Mouse (Mus musculus) hindbrain, postnatal 0 days (tissue): ENCODE results near the gene Mup20. TPM values are rescaled to one million over a fixed set of nuclear protein-coding genes. Genes with fewer than 3 reads are reported as not detected.
"Not testable (repeated sequence)": the region's sequence is repeated elsewhere in the genome, so short reads cannot be mapped to it uniquely, and the experiment has no call there.

ENCODE experiments used
- ATAC-seq: fragments of 200-750 bp; cut with Nextera tagmentation; 2 replicates; pipeline ENCODE4 v1.8.0; 2017; ENCODE audit warnings: mild to moderate bottlenecking, moderate TSS enrichment, moderate library complexity
- DNase-seq: peaks from one replicate; pipeline ENCODE4 v3.0.0-alpha.2; 2015; ENCODE audit warnings: low spot score
- H3K27ac ChIP-seq: fragments of 300-500 bp; sonication (generic); 2 replicates; pipeline ENCODE4 v1.5.1; 2014; ENCODE audit warnings: mild to moderate bottlenecking
- H3K27me3 ChIP-seq: fragments of 300-500 bp; sonication (generic); 2 replicates; pipeline ENCODE4 v1.6.1; 2014; ENCODE audit warnings: low read length, mixed read lengths; ENCODE audit not compliant: insufficient read depth
- H3K36me3 ChIP-seq: fragments of 300-500 bp; sonication (generic); 2 replicates; pipeline ENCODE4 v1.6.1; 2014; ENCODE audit warnings: low read length, mixed read lengths; ENCODE audit not compliant: insufficient read depth
- H3K4me1 ChIP-seq: fragments of 300-500 bp; sonication (generic); 2 replicates; pipeline ENCODE4 v1.6.1; 2014; ENCODE audit warnings: antibody characterized with exemption, low read length, mixed read lengths; ENCODE audit not compliant: insufficient read depth
- H3K4me2 ChIP-seq: fragments of 300-500 bp; sonication (generic); 2 replicates; pipeline ENCODE4 v1.6.1; 2014; ENCODE audit warnings: low read depth, mild to moderate bottlenecking, low read length, moderate library complexity, mixed read lengths
- H3K4me3 ChIP-seq: fragments of 300-500 bp; sonication (generic); 2 replicates; pipeline ENCODE4 v1.5.1; 2014; ENCODE audit warnings: low read length
- H3K9ac ChIP-seq: fragments of 300-500 bp; sonication (generic); replicated peaks from 2 replicates; pipeline ENCODE4 v1.6.1; 2014; ENCODE audit warnings: mild to moderate bottlenecking, low read length, moderate library complexity, mixed read lengths
- H3K9me3 ChIP-seq: fragments of 300-500 bp; sonication (generic); 2 replicates; pipeline ENCODE4 v1.6.1; 2016; ENCODE audit warnings: low read length, mixed read lengths
- CTCF ChIP-seq: IDR thresholded peaks from 2 replicates; pipeline ENCODE4 v1.5.1; 2016; ENCODE audit warnings: antibody characterized with exemption, control low read depth, low read depth
- WGBS: fragments of 180-500 bp; shearing (Covaris S2); extraction: QIAGEN DNeasy Blood & Tissue Kit; methylation state at CpG from one replicate; pipeline ENCODE4 v1.1.7; 2014; 5-methylcytosine and 5-hydroxymethylcytosine counted together
- polyA plus RNA-seq: library from polyadenylated mRNA; unstranded; fragments of >200 nt; fragmentation: Nextera tagmentation; extraction: Ambion mirVana; gene quantifications from 2 replicates; pipeline ENCODE4 v1.2.1, GENCODE M21; 2015
- total RNA-seq: library from RNA; depleted of rRNA; stranded (reverse); fragments of >200 nt; gene quantifications from 2 replicates; pipeline ENCODE4 v1.2.3, GENCODE M21; 2014; rRNA removed

Gene Mup20
- total RNA-seq, result not detected in 2 replicates
- not detected in 2 replicates for polyA plus RNA-seq

DNA sequence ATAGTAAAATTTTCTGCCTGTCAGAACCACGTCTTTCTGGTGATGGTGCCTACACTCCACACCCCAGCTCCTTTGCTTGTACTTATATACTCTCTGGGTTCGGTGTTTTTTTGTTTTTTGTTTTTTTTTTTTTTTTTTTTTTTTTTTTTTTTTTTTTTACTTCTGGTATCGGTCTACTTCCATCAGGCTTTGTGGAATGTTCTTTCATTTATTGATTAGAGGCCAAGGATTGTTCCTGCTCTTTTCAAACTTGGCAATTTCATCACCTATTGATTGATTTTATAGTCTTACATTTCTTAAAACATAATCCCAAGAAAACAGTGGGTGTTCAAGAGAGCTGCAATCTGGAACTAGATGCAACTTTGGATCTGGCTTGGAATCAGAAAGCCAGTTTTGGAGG lies at the start of gene Mup20:
TSS of gene Mup20 (minus strand) at position 101 of the 400 bp plus-strand sequence.
- ATAC-seq, H3K4me3 ChIP-seq, H3K9ac ChIP-seq, H3K9me3 ChIP-seq, H3K4me2 ChIP-seq, H3K4me1 ChIP-seq, H3K36me3 ChIP-seq, H3K27ac ChIP-seq, H3K27me3 ChIP-seq, DNase-seq: not testable (repeated sequence)
- 96% methylated on average over 2 of the region's 3 CpGs for WGBS

GRCm38 (mm10) chr4:62103366-62103765 lies 49.4 kb upstream of the Mup20 start:
- peak; percentile 22 for DNase-seq
- H3K9ac ChIP-seq, H3K4me2 ChIP-seq, H3K4me3 ChIP-seq, H3K27me3 ChIP-seq, ATAC-seq, H3K9me3 ChIP-seq, H3K4me1 ChIP-seq, H3K27ac ChIP-seq, H3K36me3 ChIP-seq: not testable (repeated sequence)
- TF ChIP-seq CTCF, result peak; percentile 64
- WGBS, result 90% methylated on average over 2 of the region's 2 CpGs

- WGBS, result 78% methylated on average over 2 of the region's 2 CpGs
- ATAC-seq (no peak), DNase-seq (no peak)
- Histone ChIP-seq H3K27ac (no peak overlapping the region), H3K27me3 (no peaks in the 10 kb centered on the region), H3K4me3 (no peak overlapping the region), H3K9ac (no peak overlapping the region), H3K9me3 (no peaks in the 10 kb centered on the region), H3K4me2 (no peak overlapping the region), H3K36me3 (no peaks in the 10 kb centered on the region), H3K4me1 (no peaks in the 10 kb centered on the region)
- no peak for TF ChIP-seq CTCF
These were observed 34.0 kb upstream of the Mup20 start for GRCm38 (mm10) chr4:62087953-62088352.

DNA sequence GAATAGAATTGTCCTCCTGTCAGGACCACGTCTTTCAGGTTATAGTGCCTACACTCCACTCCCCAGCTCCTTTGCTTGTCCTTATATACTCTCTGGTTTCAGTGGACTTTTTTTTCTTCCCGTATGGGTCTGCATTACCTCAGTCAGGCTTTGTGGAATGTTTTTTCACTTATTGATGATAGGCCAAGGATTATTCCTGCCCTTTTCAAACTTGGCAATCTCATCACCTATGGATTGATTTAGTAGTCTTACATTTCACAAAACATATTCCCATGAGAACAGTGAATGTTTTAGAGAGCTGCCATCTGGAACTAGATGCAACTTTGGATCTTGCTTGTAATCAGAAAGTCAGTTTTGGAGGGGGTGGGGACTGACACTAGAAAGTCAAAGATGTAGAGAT lies 33.3 kb upstream of the Mup20 start, which contains the start of gene Mup3:
TSS of gene Mup3 (minus strand) at position 102 of the 400 bp plus-strand sequence.
- WGBS, result 83% methylated on average over 2 of the region's 2 CpGs

DNA sequence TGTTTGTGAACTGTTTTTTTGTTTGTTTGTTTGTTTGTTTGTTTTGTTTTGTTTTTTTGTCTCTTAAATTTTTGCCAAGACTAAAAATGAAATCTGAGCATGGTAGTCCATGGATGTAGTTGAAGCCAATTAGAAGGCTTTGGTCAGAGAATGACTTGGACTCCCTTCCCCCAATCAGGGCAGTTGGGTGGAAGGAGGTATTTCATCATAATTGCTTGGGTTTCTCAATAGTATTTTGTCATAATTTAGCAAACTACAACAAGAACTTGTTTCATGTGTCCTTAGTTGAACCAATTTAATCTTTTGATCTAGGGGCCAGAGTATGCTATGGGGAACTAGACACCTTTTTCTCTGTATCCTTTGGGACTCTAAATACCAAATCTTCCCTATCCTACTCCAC lies 28.8 kb upstream of the Mup20 start:
- ATAC-seq, result no peak
- TF ChIP-seq CTCF, result no peak
- no peak overlapping the region for H3K9ac ChIP-seq
- H3K27ac ChIP-seq, result no peak overlapping the region
- no peak for DNase-seq
- H3K27me3 ChIP-seq, result no peaks in the 10 kb centered on the region
- no peaks in the 10 kb centered on the region for H3K9me3 ChIP-seq
- H3K4me1 ChIP-seq, result no peaks in the 10 kb centered on the region
- H3K4me3 ChIP-seq, result no peak overlapping the region
- H3K4me2 ChIP-seq, result no peak overlapping the region
- H3K36me3 ChIP-seq, result no peaks in the 10 kb centered on the region

More for the DNA sequence above, 33.3 kb upstream of the Mup20 start, which contains the start of gene Mup3:
- no peak within 1 kb of the TSS for H3K4me3 ChIP-seq
- no peak within 1 kb of the TSS for H3K9ac ChIP-seq
- no peaks in the 10 kb centered on the region for H3K9me3 ChIP-seq
- TF ChIP-seq CTCF, result no peak
- no peaks in the 10 kb centered on the region for H3K4me1 ChIP-seq
- H3K27ac ChIP-seq, result no peak within 1 kb of the TSS
- ATAC-seq (no peak), DNase-seq (no peak)
- H3K27me3 ChIP-seq, result no peaks in the 10 kb centered on the region
- H3K4me2 ChIP-seq, result no peak within 1 kb of the TSS
- no peaks in the 10 kb centered on the region for H3K36me3 ChIP-seq

- H3K4me3 ChIP-seq, result no peak overlapping the region
- no peak overlapping the region for H3K4me2 ChIP-seq
- no peaks in the 10 kb centered on the region for H3K9me3 ChIP-seq
- ATAC-seq, result no peak
- no peak for TF ChIP-seq CTCF
- no peak overlapping the region for H3K9ac ChIP-seq
- H3K36me3 ChIP-seq, result no peaks in the 10 kb centered on the region
- H3K4me1 ChIP-seq, result no peaks in the 10 kb centered on the region
- 56% methylated on average over 3 of the region's 3 CpGs for WGBS
- H3K27me3 ChIP-seq, result no peaks in the 10 kb centered on the region
- DNase-seq, result no peak
- no peak overlapping the region for H3K27ac ChIP-seq
These were observed 21.2 kb upstream of the Mup20 start for GRCm38 (mm10) chr4:62075126-62075525.

DNA sequence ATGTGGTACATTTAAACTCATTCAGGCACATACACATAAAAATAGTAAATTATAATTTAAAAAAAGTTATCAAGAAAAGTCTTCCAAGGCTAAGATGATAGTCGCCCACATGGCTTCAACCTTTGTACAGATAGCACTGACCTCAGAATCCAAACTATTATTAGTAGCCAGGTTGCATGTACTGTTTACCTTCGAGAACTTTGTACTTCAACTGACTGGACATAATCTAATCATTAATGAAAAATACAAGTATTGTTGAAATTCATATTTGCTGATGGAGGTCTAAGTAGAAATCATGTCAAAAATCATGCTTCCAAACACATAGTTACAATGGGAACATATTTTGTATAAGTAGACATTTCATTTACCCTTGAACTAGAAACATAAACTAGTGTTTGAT lies 822 bp upstream of the Mup20 start:
- H3K9ac ChIP-seq, DNase-seq, H3K4me2 ChIP-seq, H3K36me3 ChIP-seq, ATAC-seq, H3K4me3 ChIP-seq, H3K4me1 ChIP-seq, H3K27ac ChIP-seq, H3K27me3 ChIP-seq, H3K9me3 ChIP-seq: not testable (repeated sequence)
- 90% methylated on average over 2 of the region's 2 CpGs for WGBS
